Mouse (Mus musculus): ENCODE results near the gene Arg2. TPM values are rescaled to one million over a fixed set of nuclear protein-coding genes. Genes with fewer than 3 reads are reported as not detected.

The Arg2 gene
- polyA plus RNA-seq (2017; shearing (Covaris generic)): under 1 TPM in 1 of 2 experiments, not detected in 1; 0.20 TPM

DNA sequence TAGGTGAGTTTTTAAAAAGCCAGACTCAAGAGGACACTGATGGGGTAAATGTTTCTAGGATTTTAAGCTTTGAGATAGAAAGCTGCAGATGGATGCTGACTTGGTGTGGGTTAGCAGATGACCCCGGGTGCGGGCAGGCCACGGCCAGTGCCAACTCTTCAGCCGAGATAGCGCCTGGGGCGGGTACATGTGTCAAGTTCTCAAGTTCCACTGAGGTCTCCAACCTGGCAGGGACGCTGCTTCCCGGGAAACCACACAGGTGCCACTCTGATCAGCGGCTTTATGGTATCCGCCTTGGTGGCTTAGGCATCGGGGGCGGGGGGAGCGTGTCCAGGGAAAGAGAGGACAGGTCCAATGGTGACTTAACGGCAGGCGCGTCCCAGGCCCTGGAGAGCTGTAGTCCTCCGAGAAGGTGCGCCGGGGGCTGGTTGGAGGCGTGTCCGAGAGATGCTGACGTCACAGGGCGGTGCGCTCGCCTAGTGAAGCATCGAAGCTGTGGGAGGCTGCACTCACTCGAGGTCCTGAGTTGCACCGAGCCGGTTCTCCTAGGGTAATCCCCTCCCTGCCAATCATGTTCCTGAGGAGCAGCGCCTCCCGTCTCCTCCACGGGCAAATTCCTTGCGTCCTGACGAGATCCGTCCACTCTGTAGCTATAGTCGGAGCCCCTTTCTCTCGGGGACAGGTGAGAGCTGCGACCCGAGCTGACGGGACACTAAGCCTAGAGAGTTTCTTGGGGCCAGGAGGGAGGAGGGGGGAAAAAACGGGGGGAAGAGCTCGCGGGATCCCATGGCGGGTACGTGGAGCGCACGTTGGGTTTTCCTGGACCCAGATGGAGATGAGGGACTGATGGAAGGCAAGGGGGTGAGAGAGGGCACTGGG is at the start of gene Arg2:
Gene Arg2, plus strand, starts transcription at position 479 of the 879 bp plus-strand sequence.

GRCm38 (mm10) chr12:79089182-79089812 is 41.3 kb upstream of the Arg2 start, which contains the start of gene Pigh:
TSS of gene Pigh (minus strand) at chr12:79089651.

DNA sequence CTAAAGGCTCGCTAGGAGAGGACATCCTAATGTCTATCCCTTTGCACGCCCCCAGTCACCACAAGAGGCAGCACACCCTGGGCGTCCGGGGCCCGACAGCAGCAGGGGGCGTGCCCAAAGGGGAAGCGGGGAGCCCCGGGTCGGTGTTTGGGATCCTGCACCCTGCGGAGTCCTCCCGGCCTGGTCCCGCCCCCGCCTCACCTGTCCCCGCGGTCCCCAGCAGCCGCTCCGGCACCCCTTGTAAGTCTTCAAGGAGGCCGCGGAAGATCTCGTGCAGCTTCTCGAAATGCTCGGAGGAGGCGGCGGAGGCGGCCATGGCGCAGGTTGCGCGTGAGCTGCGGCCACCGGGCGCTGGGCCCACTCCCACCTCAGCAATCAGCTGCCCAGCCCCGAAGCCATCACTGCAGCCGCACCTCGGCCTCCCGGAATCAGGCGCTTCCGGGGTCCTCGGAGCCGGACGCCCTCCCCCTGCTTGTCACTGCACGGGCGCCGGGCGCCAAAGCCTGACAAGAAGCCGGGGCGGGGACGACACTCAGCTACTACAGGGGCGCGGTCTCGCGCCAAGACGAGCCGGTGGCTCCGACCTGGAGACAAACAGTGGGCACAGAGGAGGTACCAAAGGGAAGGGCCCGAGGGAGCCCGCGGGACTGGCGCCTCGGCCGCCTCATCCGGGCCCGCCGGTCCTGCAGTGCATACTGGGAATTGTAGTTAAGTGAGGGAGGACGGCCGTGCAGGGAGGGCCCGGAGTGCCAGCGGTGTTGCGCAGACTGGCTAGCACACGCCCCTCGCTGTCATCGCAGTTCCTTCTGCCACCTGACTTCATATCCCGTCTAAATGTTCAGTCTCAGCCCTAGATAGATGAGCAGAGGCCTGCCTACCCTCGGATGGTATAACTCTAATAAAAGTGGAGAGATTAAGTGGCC is 41.7 kb downstream of the Arg2 start, which contains the start of gene Vti1b:
Gene Vti1b, minus strand, starts transcription at position 649 of the 923 bp plus-strand sequence.

DNA sequence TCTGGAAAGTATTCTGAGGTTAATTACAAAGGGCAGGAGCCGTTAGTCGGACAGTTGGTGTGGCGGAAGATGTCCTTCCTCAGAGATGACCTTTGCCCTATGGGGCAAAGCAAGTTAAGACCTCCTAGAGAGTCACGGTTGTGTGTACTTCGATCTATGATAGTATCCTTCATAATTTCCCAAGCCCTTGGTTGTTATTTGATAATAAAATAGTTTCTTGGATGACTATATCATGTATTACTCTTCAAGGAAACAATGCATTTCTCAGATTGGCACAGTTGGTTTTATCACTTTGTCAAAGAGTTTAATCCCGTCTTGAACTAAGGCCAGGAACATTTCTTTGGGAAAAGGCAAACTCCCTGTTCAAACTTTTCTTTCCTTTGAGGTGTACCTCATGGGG is 61.6 kb downstream of the Arg2 start, which contains the start of gene Rdh11:
Gene Rdh11, minus strand, starts transcription at position 101 of the 400 bp plus-strand sequence.

Other genes with a start within 250 kb of the Arg2 start
- gene Plek2, start 223.8 kb upstream of the Arg2 start, polyA plus RNA-seq (2017; shearing (Covaris generic)): 1 to 10 TPM in 1 of 2 experiments, under 1 TPM in 1; 0.52 to 1.2 TPM
- gene Tmem229b, start 123.2 kb upstream of the Arg2 start, polyA plus RNA-seq (2017; shearing (Covaris generic)): 10 to 100 TPM; 47.7 to 67.8 TPM
- under 1 TPM; 0.28 to 0.54 TPM for gene Plekhh1, start 101.6 kb upstream of the Arg2 start, polyA plus RNA-seq (2017; shearing (Covaris generic))
- gene Pigh, start 41.1 kb upstream of the Arg2 start, polyA plus RNA-seq (2017; shearing (Covaris generic)): 10 to 100 TPM; 26.2 to 27.5 TPM
- 100 to 1,000 TPM; 122 to 154 TPM for gene Vti1b, start 41.9 kb downstream of the Arg2 start, polyA plus RNA-seq (2017; shearing (Covaris generic))
- 10 to 100 TPM; 19.3 to 28.2 TPM for gene Rdh11, start 61.5 kb downstream of the Arg2 start, polyA plus RNA-seq (2017; shearing (Covaris generic))
- 10 to 100 TPM in 1 of 2 experiments, 1 to 10 TPM in 1; 5.8 to 18.8 TPM for gene Rdh12, start 78.1 kb downstream of the Arg2 start, polyA plus RNA-seq (2017; shearing (Covaris generic))
- gene Zfyve26, start 165.5 kb downstream of the Arg2 start, polyA plus RNA-seq (2017; shearing (Covaris generic)): 10 to 100 TPM; 28.5 to 41.4 TPM
- 1 to 10 TPM; 1.0 to 3.7 TPM for gene Rad51b, start 166.5 kb downstream of the Arg2 start, polyA plus RNA-seq (2017; shearing (Covaris generic))

Data from inflammation-experienced regulatory T-cells (primary cell).